Mouse (Mus musculus): ENCODE data around the gene Cox6a2. TPM values are rescaled to one million over a fixed set of nuclear protein-coding genes. Genes with fewer than 3 reads are reported as not detected.
"Not testable (repeated sequence)": the region's sequence is repeated elsewhere in the genome, so short reads cannot be mapped to it uniquely, and the experiment has no call there.

The Cox6a2 gene
- polyA plus RNA-seq, 1 experiment from 2014 or later, result not detected

GRCm38 (mm10) chr7:128209826-128210225, 3.6 kb upstream of the Cox6a2 start:
- WGBS, result 79% methylated on average over 3 of the region's 3 CpGs
- DNase-seq (ENCODE audit: low spot score), result no peak
- H3K4me3 ChIP-seq, result no peak overlapping the region
- H3K27me3 ChIP-seq (ENCODE audit: low read depth, poor library complexity, severe bottlenecking), result no peaks in the 10 kb centered on the region
- no peaks in the 10 kb centered on the region for H3K9me3 ChIP-seq (replicated peaks)
- no peaks in the 10 kb centered on the region for H3K36me3 ChIP-seq
- no peaks in the 10 kb centered on the region for H3K4me1 ChIP-seq
- no peak overlapping the region for H3K27ac ChIP-seq (replicated peaks)

- Histone ChIP-seq H3K27ac (replicated peaks) (no peak overlapping the region), H3K36me3 (no peaks in the 10 kb centered on the region), H3K4me1 (no peaks in the 10 kb centered on the region), H3K9me3 (replicated peaks) (no peaks in the 10 kb centered on the region), H3K27me3 (ENCODE audit: low read depth, poor library complexity, severe bottlenecking) (no peaks in the 10 kb centered on the region), H3K4me3 (no peak overlapping the region)
- 12% methylated on average over 4 of the region's 4 CpGs for WGBS
- DNase-seq (ENCODE audit: low spot score), result peak; percentile 44
Measured at GRCm38 (mm10) chr7:128208187-128208586, 2.0 kb upstream of the Cox6a2 start.

- Histone ChIP-seq H3K27ac (replicated peaks) (no peak overlapping the region), H3K4me1 (no peaks in the 10 kb centered on the region), H3K27me3 (ENCODE audit: low read depth, poor library complexity, severe bottlenecking) (no peaks in the 10 kb centered on the region), H3K36me3 (no peaks in the 10 kb centered on the region), H3K9me3 (replicated peaks) (no peaks in the 10 kb centered on the region), H3K4me3 (no peak overlapping the region)
- no peak for DNase-seq (ENCODE audit: low spot score)
- WGBS, result 87% methylated on average over 18 of the region's 18 CpGs
Measured at GRCm38 (mm10) chr7:128205695-128206094, 492 bp downstream of the Cox6a2 start.

DNA sequence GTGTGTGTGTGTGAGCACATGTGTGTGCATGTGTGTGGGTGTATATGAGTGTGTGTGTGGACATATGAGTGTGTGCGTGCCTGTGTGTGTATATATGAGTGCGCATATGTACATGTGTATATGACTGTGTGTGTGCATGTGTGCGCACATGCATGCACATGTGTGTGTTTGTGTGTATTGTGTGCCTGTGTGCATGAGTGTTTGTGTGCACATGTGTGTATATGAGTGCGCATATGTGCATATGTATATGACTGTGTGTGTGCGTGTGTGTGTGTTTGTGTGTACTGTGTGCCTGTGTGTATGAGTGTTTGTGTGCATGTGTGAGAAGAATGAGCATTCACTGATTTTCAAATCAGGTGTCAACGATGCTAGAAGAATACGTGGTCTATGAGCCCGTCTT, 2.0 kb downstream of the Cox6a2 start:
- no peaks in the 10 kb centered on the region for H3K4me1 ChIP-seq
- no peaks in the 10 kb centered on the region for H3K27me3 ChIP-seq (ENCODE audit: low read depth, poor library complexity, severe bottlenecking)
- WGBS, result 92% methylated on average over 8 of the region's 8 CpGs
- H3K4me3 ChIP-seq, result no peak overlapping the region
- H3K36me3 ChIP-seq, result no peaks in the 10 kb centered on the region
- no peak for DNase-seq (ENCODE audit: low spot score)
- H3K27ac ChIP-seq (replicated peaks), result no peak overlapping the region
- no peaks in the 10 kb centered on the region for H3K9me3 ChIP-seq (replicated peaks)

GRCm38 (mm10) chr7:128203071-128203470, 3.1 kb downstream of the Cox6a2 start:
- WGBS, result 80% methylated on average over 9 of the region's 9 CpGs
- Histone ChIP-seq H3K36me3 (no peaks in the 10 kb centered on the region), H3K4me1 (no peaks in the 10 kb centered on the region), H3K27ac (replicated peaks) (no peak overlapping the region), H3K4me3 (no peak overlapping the region), H3K27me3 (ENCODE audit: low read depth, poor library complexity, severe bottlenecking) (no peaks in the 10 kb centered on the region), H3K9me3 (replicated peaks) (no peaks in the 10 kb centered on the region)
- no peak for DNase-seq (ENCODE audit: low spot score)

- Histone ChIP-seq H3K4me1 (no peaks in the 10 kb centered on the region), H3K9me3 (replicated peaks) (no peaks in the 10 kb centered on the region), H3K27ac (replicated peaks) (no peak overlapping the region), H3K36me3 (no peaks in the 10 kb centered on the region), H3K4me3 (no peak overlapping the region), H3K27me3 (ENCODE audit: low read depth, poor library complexity, severe bottlenecking) (no peaks in the 10 kb centered on the region)
- no peak for DNase-seq (ENCODE audit: low spot score)
- 86% methylated on average over 9 of the region's 9 CpGs for WGBS
Measured at GRCm38 (mm10) chr7:128201607-128202006, 4.6 kb downstream of the Cox6a2 start.

DNA sequence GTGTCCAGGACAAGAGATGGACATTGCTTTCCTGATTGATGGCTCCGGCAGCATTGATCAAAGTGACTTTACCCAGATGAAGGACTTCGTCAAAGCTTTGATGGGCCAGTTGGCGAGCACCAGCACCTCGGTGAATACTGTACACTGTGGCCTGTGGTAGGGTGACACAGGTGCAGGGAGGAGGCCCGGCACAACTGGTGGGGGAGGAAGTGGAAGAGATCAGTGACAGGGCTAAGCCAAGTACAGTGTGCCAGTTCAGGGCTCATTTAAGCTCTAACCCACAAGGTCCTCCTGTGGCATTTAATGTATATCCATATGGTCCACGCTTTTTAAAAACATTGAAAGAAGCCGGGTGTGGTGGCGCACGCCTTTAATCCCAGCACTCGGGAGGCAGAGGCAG, 24.5 kb downstream of the Cox6a2 start:
- no peak overlapping the region for H3K4me3 ChIP-seq
- no peaks in the 10 kb centered on the region for H3K9me3 ChIP-seq (replicated peaks)
- no peaks in the 10 kb centered on the region for H3K36me3 ChIP-seq
- no peak overlapping the region for H3K27ac ChIP-seq (replicated peaks)
- H3K4me1 ChIP-seq, result no peaks in the 10 kb centered on the region
- 91% methylated on average over 10 of the region's 10 CpGs for WGBS
- no peak for DNase-seq (ENCODE audit: low spot score)
- H3K27me3 ChIP-seq (ENCODE audit: low read depth, poor library complexity, severe bottlenecking), result no peaks in the 10 kb centered on the region

DNA sequence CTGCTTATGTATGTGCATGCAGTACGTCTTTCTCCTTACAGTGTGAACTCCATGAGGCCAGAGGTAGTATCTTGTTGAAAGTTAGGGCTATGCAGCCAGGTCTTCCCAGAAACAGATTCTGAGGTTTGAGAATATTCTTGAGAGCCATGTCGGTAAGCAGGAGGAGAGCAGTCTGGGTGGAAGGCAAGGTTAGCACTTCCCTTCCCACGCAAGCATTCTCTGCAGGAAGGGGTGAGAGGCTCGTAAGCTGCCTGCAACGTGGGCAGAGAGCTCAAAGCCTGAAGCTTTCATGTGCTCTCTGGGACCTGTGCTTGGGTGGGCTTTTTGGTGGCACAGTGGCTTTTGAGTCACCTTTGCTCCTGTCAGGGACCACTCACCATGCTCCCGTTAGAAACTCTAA, 25.6 kb downstream of the Cox6a2 start:
- Histone ChIP-seq H3K4me1 (no peaks in the 10 kb centered on the region), H3K9me3 (replicated peaks) (no peaks in the 10 kb centered on the region), H3K27me3 (ENCODE audit: low read depth, poor library complexity, severe bottlenecking) (no peaks in the 10 kb centered on the region), H3K36me3 (no peaks in the 10 kb centered on the region), H3K4me3 (no peak overlapping the region), H3K27ac (replicated peaks) (no peak overlapping the region)
- no peak for DNase-seq (ENCODE audit: low spot score)
- 74% methylated on average over 6 of the region's 6 CpGs for WGBS

GRCm38 (mm10) chr7:128180126-128180525, 26.1 kb downstream of the Cox6a2 start:
- Histone ChIP-seq H3K27me3 (ENCODE audit: low read depth, poor library complexity, severe bottlenecking) (no peaks in the 10 kb centered on the region), H3K9me3 (replicated peaks) (no peaks in the 10 kb centered on the region), H3K4me3 (no peak overlapping the region), H3K27ac (replicated peaks) (no peak overlapping the region), H3K36me3 (no peaks in the 10 kb centered on the region), H3K4me1 (no peaks in the 10 kb centered on the region)
- DNase-seq (ENCODE audit: low spot score), result no peak
- WGBS, result 84% methylated on average over 7 of the region's 7 CpGs

- WGBS, result 70% methylated on average over 2 of the region's 2 CpGs
- Histone ChIP-seq H3K4me1 (no peaks in the 10 kb centered on the region), H3K9me3 (replicated peaks) (no peaks in the 10 kb centered on the region), H3K4me3 (no peak overlapping the region), H3K27ac (replicated peaks) (no peak overlapping the region), H3K36me3 (no peaks in the 10 kb centered on the region), H3K27me3 (ENCODE audit: low read depth, poor library complexity, severe bottlenecking) (no peaks in the 10 kb centered on the region)
- no peak for DNase-seq (ENCODE audit: low spot score)
Measured at GRCm38 (mm10) chr7:128178385-128178784, 27.8 kb downstream of the Cox6a2 start.

- WGBS, result 81% methylated on average over 3 of the region's 3 CpGs
- DNase-seq (ENCODE audit: low spot score), result no peak
- no peak overlapping the region for H3K27ac ChIP-seq (replicated peaks)
- no peaks in the 10 kb centered on the region for H3K9me3 ChIP-seq (replicated peaks)
- no peak overlapping the region for H3K4me3 ChIP-seq
- no peaks in the 10 kb centered on the region for H3K4me1 ChIP-seq
- H3K27me3 ChIP-seq (ENCODE audit: low read depth, poor library complexity, severe bottlenecking), result no peaks in the 10 kb centered on the region
- H3K36me3 ChIP-seq, result no peaks in the 10 kb centered on the region
Measured at GRCm38 (mm10) chr7:128169996-128170395, 36.2 kb downstream of the Cox6a2 start.

- H3K4me3 ChIP-seq, result no peak overlapping the region
- H3K36me3 ChIP-seq, result no peaks in the 10 kb centered on the region
- WGBS, result 91% methylated on average over 7 of the region's 7 CpGs
- no peaks in the 10 kb centered on the region for H3K9me3 ChIP-seq (replicated peaks)
- H3K4me1 ChIP-seq, result no peaks in the 10 kb centered on the region
- H3K27me3 ChIP-seq (ENCODE audit: low read depth, poor library complexity, severe bottlenecking), result no peaks in the 10 kb centered on the region
- no peak overlapping the region for H3K27ac ChIP-seq (replicated peaks)
- DNase-seq (ENCODE audit: low spot score), result no peak
Measured at GRCm38 (mm10) chr7:128166391-128166790, 39.8 kb downstream of the Cox6a2 start.

- DNase-seq (ENCODE audit: low spot score), result no peak
- Histone ChIP-seq H3K36me3 (no peaks in the 10 kb centered on the region), H3K27ac (replicated peaks) (no peak overlapping the region), H3K27me3 (ENCODE audit: low read depth, poor library complexity, severe bottlenecking) (no peaks in the 10 kb centered on the region), H3K4me3 (no peak overlapping the region), H3K9me3 (replicated peaks) (no peaks in the 10 kb centered on the region), H3K4me1 (no peaks in the 10 kb centered on the region)
- whole genome bisulfite sequencing, result 95% methylated on average over 4 of the region's 4 CpGs
Measured at GRCm38 (mm10) chr7:128164001-128164400, 42.2 kb downstream of the Cox6a2 start.

DNA sequence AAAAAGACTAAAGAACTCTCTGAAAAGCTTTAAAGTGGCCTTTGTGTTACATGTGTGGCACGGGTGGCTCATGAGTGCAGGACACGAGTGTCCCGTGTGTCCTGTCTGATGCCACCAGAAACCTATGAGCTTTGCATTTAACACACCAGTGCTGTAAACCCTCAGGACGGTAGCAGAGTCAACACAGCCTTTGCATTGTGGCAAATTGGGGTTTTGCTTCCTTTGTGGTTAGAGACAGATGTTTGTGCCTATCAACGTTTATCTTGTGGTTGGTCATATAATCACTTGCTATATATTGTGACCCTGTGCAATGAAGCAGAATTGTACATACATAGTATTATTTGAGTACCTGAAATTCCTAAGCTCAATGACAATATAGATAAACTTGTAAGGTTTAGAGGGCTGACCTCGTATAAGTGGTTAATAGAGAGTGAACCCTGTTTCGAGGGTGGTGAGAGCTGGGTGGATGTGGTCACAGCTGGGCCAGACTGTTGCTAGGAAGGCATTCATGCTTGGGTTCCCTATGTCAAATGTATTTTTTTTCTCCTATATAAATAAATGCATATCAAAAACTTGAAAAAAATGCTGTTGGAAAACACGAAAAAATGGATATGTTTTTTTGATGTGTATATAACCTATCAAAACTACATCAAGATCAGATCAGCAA, 47.4 kb downstream of the Cox6a2 start:
- not testable (repeated sequence) for H3K27ac ChIP-seq (replicated peaks); DNase-seq (ENCODE audit: low spot score); H3K36me3 ChIP-seq; H3K9me3 ChIP-seq (replicated peaks); H3K4me3 ChIP-seq; H3K4me1 ChIP-seq; H3K27me3 ChIP-seq (ENCODE audit: low read depth, poor library complexity, severe bottlenecking)
- 87% methylated on average over 8 of the region's 8 CpGs for WGBS
